Mouse (Mus musculus): Measurements from ENCODE around the gene Usp40.
"Not testable (repeated sequence)": the region's sequence is repeated elsewhere in the genome, so short reads cannot be mapped to it uniquely, and the experiment has no call there.

The Usp40 gene

GRCm38 (mm10) chr1:88008211-88008697, at the start of gene Usp40:
Gene Usp40, minus strand, starts transcription at chr1:88008551.
- DNase-seq = peak; percentile 81

- DNase-seq = no peak
Observed at GRCm38 (mm10) chr1:88055088-88055487, 46.7 kb upstream of the Usp40 start, which contains the start of gene Ugt1a10. Gene Ugt1a10, plus strand, starts transcription at chr1:88055388.

- not testable (repeated sequence) for DNase-seq
Observed at GRCm38 (mm10) chr1:88047408-88047807, 39.1 kb upstream of the Usp40 start.

- not testable (repeated sequence) for DNase-seq
Observed at GRCm38 (mm10) chr1:88044832-88045437, 36.6 kb upstream of the Usp40 start.

GRCm38 (mm10) chr1:88043044-88043443, 34.7 kb upstream of the Usp40 start:
- not testable (repeated sequence) for DNase-seq

- not testable (repeated sequence) for DNase-seq
Observed at GRCm38 (mm10) chr1:88025244-88025643, 16.9 kb upstream of the Usp40 start.

- no peak for DNase-seq
Observed at GRCm38 (mm10) chr1:88015371-88015770, 7.0 kb upstream of the Usp40 start.

- no peak for DNase-seq
Observed at GRCm38 (mm10) chr1:88014671-88015070, 6.3 kb upstream of the Usp40 start.

GRCm38 (mm10) chr1:88014194-88014593, 5.8 kb upstream of the Usp40 start:
- peak; percentile 10 for DNase-seq

GRCm38 (mm10) chr1:88013726-88014125, 5.4 kb upstream of the Usp40 start:
- no peak for DNase-seq

- no peak for DNase-seq
Observed at GRCm38 (mm10) chr1:88009521-88009920, 1.2 kb upstream of the Usp40 start.

GRCm38 (mm10) chr1:88008735-88009134, 384 bp upstream of the Usp40 start:
- no peak for DNase-seq

GRCm38 (mm10) chr1:88007692-88008210, 600 bp downstream of the Usp40 start:
- DNase-seq = no peak

GRCm38 (mm10) chr1:87992716-87993115, 15.6 kb downstream of the Usp40 start:
- DNase-seq = no peak

- DNase-seq = no peak
Observed at GRCm38 (mm10) chr1:87982291-87982690, 26.1 kb downstream of the Usp40 start.

GRCm38 (mm10) chr1:87970381-87970780, 38.0 kb downstream of the Usp40 start:
- DNase-seq = no peak

GRCm38 (mm10) chr1:87961459-87962167, 46.7 kb downstream of the Usp40 start:
- no peak for DNase-seq

GRCm38 (mm10) chr1:87960752-87961151, 47.6 kb downstream of the Usp40 start:
- DNase-seq = no peak

- no peak for DNase-seq
Observed at GRCm38 (mm10) chr1:87959998-87960431, 48.3 kb downstream of the Usp40 start.

- DNase-seq = no peak
Observed at GRCm38 (mm10) chr1:87959532-87959931, 48.8 kb downstream of the Usp40 start.

GRCm38 (mm10) chr1:87958931-87959330, 49.4 kb downstream of the Usp40 start:
- DNase-seq = no peak

GRCm38 (mm10) chr1:87953073-87953472, 55.3 kb downstream of the Usp40 start:
- DNase-seq = no peak

- no peak for DNase-seq
Observed at GRCm38 (mm10) chr1:87951641-87952040, 56.7 kb downstream of the Usp40 start.

GRCm38 (mm10) chr1:87947681-87948091, 60.7 kb downstream of the Usp40 start:
- no peak for DNase-seq
